Mouse (Mus musculus): ENCODE measurements around the gene Fxyd6.

Gene Fxyd6

GRCm38 (mm10) chr9:45376883-45377282 is 6.9 kb downstream of the Fxyd6 start:
- DNase-seq, result no peak

- no peak for DNase-seq
These were observed 10.6 kb downstream of the Fxyd6 start for GRCm38 (mm10) chr9:45380411-45381251.

DNA sequence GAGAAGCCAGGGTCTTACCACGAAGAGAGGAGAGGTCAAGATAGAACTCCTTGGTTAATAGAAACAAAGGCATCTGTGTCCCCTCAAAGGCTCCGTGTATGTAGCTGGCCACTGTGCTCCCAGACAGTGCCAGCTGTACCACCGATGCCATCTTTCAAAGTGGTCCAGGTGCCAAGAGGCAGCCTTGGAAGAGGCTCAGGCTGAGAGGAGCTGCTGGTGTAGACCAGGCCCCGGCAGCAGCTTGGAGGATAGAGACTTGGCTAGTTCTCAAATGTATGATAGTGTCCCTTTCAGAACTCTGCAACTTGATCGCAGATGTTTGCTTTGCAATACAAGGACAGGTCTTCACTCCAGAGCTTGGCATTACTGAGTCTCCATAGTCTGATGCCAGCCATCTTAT is 12.4 kb downstream of the Fxyd6 start:
- DNase-seq, result peak; percentile 37

DNA sequence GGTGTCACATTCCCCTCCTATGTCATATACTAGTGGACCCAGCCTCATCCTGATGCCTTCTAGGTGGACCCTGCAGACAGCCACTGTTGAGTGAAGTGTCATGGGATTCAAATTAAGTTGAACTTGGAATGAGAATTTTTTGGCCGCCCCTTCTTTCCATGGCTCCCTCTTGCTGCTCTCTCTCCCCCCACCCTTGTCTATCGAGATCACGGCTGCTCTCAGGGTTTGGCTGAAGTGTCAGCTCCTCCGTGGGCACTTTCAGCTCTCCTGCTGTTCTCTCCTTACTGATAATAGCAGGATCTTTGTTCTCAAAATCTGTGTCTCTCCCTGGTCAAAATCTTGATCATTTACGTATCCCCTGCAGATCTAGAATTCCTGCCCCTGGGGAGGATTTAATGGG is 12.8 kb downstream of the Fxyd6 start:
- no peak for DNase-seq

- no peak for DNase-seq
These were observed 13.9 kb downstream of the Fxyd6 start for GRCm38 (mm10) chr9:45383883-45384282.

- no peak for DNase-seq
These were observed 16.7 kb downstream of the Fxyd6 start for GRCm38 (mm10) chr9:45386698-45387097.

DNA sequence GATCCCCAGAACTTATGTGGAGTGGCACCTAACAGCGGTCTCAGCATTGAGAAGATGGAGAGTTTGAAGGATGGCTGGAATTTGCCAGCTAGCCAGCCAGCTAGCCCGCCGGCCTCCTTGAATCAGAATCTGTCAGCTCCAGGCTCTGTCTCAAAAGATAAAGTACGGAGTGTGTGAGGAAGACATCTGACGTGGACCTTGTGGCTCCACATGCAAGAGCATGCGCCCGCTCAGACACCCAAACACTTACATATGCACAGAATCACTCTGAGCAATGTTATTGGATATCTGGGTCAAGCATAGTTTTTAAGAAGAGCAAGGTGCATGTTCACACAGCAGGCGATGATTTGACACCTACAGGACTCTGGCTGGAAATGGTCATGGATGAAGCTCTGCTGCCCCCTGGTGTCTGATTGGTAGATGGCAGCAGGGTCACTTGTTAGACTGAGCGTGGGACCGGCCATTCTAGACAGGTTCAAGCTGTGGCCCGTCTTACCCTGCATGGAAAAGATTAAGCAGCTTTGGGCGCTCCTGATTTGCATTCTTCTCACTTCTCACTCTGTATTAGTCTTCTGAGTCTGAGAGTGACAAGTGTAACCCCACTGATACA is 18.5 kb downstream of the Fxyd6 start:
- peak; percentile 76 for DNase-seq

DNA sequence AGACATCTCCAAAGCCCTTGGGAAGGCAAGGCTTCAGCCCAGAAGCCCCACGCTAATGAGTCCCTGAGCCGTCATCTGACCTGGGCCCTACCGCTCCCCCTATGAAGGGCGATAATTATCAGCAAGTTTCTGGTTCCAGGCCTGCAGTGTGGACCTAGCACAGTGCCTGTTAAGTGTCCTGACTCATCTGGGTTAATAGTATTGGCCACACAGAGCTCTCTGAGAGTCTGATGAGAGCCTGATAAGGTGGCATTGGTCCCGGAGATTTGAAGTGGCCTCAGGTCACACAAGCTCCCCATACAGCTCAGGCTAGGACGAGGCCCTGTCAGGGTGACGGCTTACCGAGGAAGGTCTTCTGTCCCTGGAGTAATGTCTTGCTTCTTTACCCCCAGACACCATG is 19.6 kb downstream of the Fxyd6 start:
- DNase-seq, result no peak

- DNase-seq, result no peak
These were observed 21.3 kb downstream of the Fxyd6 start for GRCm38 (mm10) chr9:45391299-45391698.

- DNase-seq, result no peak
These were observed 25.2 kb downstream of the Fxyd6 start for GRCm38 (mm10) chr9:45395218-45395617.

DNA sequence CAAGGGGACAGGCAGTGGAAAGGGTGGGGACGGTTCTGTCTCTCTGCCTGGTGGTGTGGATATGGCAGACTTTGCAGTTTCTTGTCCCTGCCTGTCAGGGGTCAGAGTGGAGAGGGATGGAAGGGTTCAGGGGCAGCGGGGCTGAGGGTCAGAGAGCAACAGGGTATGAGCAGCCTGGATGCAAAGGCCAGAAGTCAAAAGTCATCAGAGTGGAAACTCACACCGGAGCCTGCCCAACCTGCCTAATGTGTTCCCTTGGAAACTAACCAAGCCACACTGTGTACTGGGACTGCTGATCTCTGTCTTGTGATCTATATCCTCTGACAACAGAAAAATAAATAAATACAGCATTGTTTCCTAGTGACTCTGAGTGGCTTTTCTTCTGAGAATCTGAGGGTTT is 25.8 kb downstream of the Fxyd6 start:
- DNase-seq, result no peak

DNA sequence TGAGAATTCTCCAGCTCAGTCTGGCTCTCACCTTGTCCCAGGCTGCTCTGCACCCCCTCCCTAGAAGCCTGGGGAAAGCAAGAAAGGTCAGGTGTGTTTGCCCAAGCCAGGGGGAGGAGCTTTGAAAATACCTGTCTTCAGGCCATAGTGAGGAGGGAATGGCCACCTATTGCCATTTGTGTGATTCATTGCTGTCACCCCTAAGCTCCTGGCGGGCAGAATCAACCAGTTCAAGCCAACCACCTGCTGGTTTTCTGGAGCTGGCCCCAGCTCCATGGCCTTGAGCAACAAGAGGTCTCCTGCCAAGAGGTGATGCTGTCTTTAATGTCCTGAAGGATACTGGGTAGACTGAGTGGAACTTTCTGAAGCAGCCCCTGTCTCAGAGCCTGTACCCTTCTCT is 28.4 kb downstream of the Fxyd6 start:
- DNase-seq, result no peak

- no peak for DNase-seq
These were observed 29.4 kb downstream of the Fxyd6 start, which contains the start of gene Fxyd2 for GRCm38 (mm10) chr9:45399434-45399833. Gene Fxyd2, plus strand, starts transcription at chr9:45399669.

DNA sequence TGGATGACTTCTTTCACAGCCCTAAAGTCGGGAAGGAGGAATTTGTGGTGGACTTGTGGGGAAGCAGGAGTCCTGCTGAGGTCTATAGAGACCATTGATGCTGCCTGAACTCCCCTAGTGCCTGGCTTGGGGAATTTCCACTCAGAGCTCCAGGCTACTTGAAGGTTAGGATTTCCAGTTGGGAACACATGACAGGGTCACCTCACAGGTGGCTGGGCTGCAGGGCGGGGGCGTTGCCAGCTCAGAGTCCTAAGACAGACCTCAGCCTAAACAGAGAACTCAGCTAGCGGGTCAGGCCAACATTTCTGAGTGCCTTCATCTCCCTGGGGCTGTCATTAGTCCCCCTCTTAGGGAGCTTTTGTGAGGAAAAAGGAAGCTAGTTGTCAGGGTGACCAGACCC is 31.9 kb downstream of the Fxyd6 start:
- no peak for DNase-seq

GRCm38 (mm10) chr9:45402957-45403356 is 33.0 kb downstream of the Fxyd6 start:
- no peak for DNase-seq

GRCm38 (mm10) chr9:45405694-45406093 is 35.7 kb downstream of the Fxyd6 start:
- DNase-seq, result no peak

DNA sequence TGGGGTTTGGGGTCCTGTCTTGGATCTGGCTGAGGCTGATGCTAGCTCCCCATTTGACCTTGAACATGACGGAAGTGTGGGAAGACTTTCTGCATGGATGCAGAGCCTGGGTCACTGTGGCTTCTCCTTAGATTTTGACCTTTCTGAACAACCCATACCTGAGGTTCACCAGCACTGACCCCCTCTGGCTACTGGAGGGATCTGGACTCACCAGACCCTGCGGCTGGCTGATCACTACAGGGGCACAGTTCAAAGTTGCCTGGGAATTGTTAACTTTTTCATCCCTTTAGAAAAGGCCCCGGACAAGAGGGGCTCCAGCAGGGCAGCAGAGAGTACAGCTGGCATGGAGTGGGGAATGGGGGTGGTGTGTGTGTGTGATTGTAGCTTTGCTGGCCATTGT is 36.8 kb downstream of the Fxyd6 start:
- DNase-seq, result no peak

GRCm38 (mm10) chr9:45407706-45408675 is 38.0 kb downstream of the Fxyd6 start:
- peak; percentile 73 for DNase-seq

- no peak for DNase-seq
These were observed 40.2 kb downstream of the Fxyd6 start for GRCm38 (mm10) chr9:45410193-45410592.

- DNase-seq, result no peak
These were observed 40.6 kb downstream of the Fxyd6 start for GRCm38 (mm10) chr9:45410614-45411013.

DNA sequence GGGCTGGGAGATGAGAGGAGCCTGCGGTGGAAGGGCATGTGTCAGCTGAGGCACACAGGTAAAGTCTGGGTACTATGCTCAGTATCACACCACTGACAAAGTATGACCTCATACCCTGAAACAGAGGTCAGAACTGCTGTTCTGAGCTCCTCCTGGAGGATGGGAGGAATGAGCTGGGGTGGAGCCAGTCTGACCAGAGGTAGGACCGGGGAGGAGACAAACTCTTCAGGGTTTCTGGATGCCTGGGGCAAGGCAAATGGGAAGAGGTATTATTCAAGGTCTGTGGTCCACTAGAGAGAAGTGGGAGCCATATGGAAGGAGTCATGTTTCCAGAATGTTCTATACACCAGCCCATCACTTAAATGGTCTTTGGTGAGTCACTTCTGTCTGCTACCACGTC is 41.1 kb downstream of the Fxyd6 start:
- DNase-seq, result no peak

DNA sequence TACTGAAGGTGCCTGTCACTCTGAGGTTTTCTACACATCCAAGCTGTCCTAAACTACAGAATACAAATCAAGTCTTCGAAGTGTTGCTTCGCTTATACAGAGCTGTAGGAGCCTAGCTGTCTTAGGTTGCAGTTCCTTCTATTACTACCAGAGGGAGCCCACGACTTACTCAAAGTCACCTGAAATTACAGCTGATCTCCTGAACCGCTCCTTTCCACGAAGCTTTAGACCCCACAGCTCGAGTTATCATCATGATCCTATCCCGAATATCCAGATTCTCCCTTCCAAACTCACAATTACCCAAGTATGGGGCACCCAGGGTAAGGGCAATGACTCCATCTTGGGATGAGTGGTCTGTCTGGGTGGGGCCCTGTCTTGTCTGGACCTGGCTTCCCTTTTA is 41.8 kb downstream of the Fxyd6 start:
- DNase-seq, result peak; percentile 58

GRCm38 (mm10) chr9:45412287-45412686 is 42.3 kb downstream of the Fxyd6 start:
- DNase-seq, result peak; percentile 81

Measured in layer of hippocampus, adult 9-11 months (tissue).